Mouse (Mus musculus): ENCODE results near the gene Rassf8. TPM values are rescaled to one million over a fixed set of nuclear protein-coding genes. Genes with fewer than 3 reads are reported as not detected.
A peak's percentile ranks its signal among the peaks of the same experiment; 100 is the strongest.

Rassf8 gene
- polyA plus RNA-seq, 1 experiment from 2014 or later: 7.4 TPM

DNA sequence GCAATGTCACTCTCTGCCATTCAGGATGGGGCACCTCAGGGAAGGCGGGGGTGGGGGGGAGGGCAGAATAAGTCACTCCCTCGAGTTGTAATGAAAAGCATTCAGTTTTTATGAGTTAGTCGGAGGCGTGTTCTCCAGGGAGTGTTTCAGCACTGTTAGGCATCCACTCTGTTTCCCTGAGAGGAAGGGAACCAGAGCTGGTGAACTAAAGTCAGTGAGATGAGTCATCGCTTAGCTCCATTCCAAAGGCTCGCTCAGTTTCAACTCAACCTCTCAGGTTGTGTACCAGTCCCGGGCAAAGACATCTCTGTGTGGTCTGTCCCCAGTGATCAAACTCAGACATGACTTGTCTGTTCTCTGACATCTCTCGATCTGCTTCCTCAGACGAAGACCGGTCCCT, 20.7 kb upstream of the Rassf8 start:
- H3K36me3 ChIP-seq: no peaks in the 10 kb centered on the region
- H3K27me3 ChIP-seq (replicated peaks): no peaks in the 10 kb centered on the region
- no peak for ATAC-seq (ENCODE audit: extremely low read depth, insufficient number of reproducible peaks, low FRiP score, low TSS enrichment)
- WGBS: 61% methylated on average over 10 of the region's 10 CpGs
- peaks cover 5% of the 10 kb centered on the region; the same call in 1 of the 2 replicates for H3K4me1 ChIP-seq
- H3K4me3 ChIP-seq: no peak overlapping the region
- no peaks in the 10 kb centered on the region for H3K9me3 ChIP-seq
- H3K9ac ChIP-seq: no peak overlapping the region
- H3K27ac ChIP-seq (replicated peaks): no peak overlapping the region
- no peak overlapping the region for H3K4me2 ChIP-seq

DNA sequence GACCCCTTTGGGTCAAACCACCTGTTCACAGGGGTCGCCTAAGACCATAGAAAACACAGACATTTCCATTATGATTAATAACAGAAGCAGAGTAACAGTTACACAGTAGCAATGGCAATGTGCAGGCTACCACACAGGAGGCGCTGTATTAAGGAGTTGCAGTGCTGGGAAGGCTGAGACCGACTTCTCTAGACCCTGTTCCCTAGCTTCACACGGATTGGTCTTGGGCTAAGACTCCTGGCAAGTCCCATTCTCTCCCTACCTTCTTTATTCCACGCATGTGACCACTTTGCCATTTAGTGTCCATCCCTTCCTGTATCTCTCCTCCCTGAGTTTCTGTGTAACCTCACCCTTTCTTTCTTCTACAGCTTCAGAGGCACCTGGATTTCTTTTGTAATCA, 19.6 kb upstream of the Rassf8 start:
- 50% methylated on average over 5 of the region's 5 CpGs for WGBS
- Histone ChIP-seq H3K36me3 (no peaks in the 10 kb centered on the region), H3K4me2 (no peak overlapping the region), H3K4me1 (peaks cover 5% of the 10 kb centered on the region; the same call in 1 of the 2 replicates), H3K9ac (no peak overlapping the region), H3K9me3 (no peaks in the 10 kb centered on the region), H3K4me3 (no peak overlapping the region), H3K27ac (replicated peaks) (no peak overlapping the region), H3K27me3 (replicated peaks) (no peaks in the 10 kb centered on the region)
- ATAC-seq (ENCODE audit: extremely low read depth, insufficient number of reproducible peaks, low FRiP score, low TSS enrichment): no peak

DNA sequence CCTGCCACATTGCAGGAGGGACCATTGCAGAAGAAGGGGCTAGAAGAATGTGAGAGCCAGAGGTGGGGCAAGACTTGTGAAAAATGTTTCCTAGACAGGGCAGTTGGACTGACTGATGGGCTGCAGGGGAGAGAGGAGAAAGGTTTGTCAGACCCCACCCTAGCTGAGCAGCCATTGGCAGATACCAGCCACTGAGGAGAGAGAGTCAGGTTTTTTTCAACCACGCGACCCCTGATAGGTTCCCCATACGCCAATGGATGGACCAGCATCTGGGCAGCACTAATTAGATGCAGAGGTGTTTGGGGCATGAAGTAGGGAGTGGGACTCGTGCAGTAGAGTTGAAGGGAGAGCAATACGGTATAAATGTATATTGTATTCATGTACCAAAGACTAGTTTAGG, 13.7 kb upstream of the Rassf8 start:
- Histone ChIP-seq H3K27me3 (replicated peaks) (no peaks in the 10 kb centered on the region), H3K4me3 (no peak overlapping the region), H3K9me3 (no peaks in the 10 kb centered on the region), H3K9ac (no peak overlapping the region), H3K27ac (replicated peaks) (no peak overlapping the region), H3K4me2 (no peak overlapping the region), H3K4me1 (no peaks in the 10 kb centered on the region), H3K36me3 (no peaks in the 10 kb centered on the region)
- 68% methylated on average over 5 of the region's 5 CpGs for WGBS
- no peak for ATAC-seq (ENCODE audit: extremely low read depth, insufficient number of reproducible peaks, low FRiP score, low TSS enrichment)

DNA sequence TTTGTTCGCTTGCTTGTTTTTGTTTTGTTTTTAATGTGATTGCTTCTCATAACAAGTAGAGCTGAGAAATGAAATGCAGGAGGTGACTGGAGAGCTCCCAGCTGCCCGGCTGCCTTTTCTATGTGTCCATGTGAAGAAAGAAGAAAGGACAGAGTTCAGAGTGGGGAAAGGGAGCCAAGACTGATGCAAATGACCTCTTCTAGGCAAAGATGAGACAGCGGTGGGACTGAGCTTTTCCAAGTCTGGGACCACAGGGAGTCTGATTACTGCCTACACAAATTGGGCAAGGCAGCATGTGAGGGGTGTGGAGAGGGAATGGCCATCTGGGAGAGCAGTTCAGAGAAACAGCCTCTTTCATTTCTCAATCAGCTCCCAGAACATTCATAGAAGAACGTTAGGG, 13.3 kb upstream of the Rassf8 start:
- no peak overlapping the region for H3K27ac ChIP-seq (replicated peaks)
- 72% methylated on average over 4 of the region's 4 CpGs for WGBS
- no peak overlapping the region for H3K4me3 ChIP-seq
- no peak for ATAC-seq (ENCODE audit: extremely low read depth, insufficient number of reproducible peaks, low FRiP score, low TSS enrichment)
- no peak overlapping the region for H3K4me2 ChIP-seq
- H3K9ac ChIP-seq: no peak overlapping the region
- H3K9me3 ChIP-seq: no peaks in the 10 kb centered on the region
- H3K36me3 ChIP-seq: no peaks in the 10 kb centered on the region
- H3K4me1 ChIP-seq: no peaks in the 10 kb centered on the region
- no peaks in the 10 kb centered on the region for H3K27me3 ChIP-seq (replicated peaks)

DNA sequence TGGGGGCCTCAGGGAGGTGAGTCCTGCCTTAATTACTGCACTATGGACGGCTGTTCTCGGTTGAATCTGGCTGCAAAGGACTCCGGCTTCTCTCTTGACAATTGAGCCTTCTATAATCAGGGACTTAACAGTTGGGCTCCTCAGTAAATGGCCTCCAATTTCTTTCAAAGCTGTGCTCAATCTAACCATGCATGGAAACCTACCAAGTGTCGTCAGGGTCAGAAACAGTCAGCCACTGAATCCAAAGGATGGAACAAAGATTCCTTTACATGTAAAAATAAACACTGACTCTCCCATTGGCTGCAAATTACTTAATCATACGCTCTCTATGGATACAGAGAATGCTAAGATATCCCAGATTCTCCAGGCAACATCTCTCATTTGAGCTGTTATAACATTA, 12.6 kb upstream of the Rassf8 start:
- Histone ChIP-seq H3K27me3 (replicated peaks) (no peaks in the 10 kb centered on the region), H3K9me3 (no peaks in the 10 kb centered on the region), H3K36me3 (no peaks in the 10 kb centered on the region), H3K4me3 (no peak overlapping the region), H3K4me2 (no peak overlapping the region), H3K4me1 (no peaks in the 10 kb centered on the region), H3K9ac (no peak overlapping the region), H3K27ac (replicated peaks) (no peak overlapping the region)
- WGBS: 66% methylated on average over 5 of the region's 5 CpGs
- no peak for ATAC-seq (ENCODE audit: extremely low read depth, insufficient number of reproducible peaks, low FRiP score, low TSS enrichment)

DNA sequence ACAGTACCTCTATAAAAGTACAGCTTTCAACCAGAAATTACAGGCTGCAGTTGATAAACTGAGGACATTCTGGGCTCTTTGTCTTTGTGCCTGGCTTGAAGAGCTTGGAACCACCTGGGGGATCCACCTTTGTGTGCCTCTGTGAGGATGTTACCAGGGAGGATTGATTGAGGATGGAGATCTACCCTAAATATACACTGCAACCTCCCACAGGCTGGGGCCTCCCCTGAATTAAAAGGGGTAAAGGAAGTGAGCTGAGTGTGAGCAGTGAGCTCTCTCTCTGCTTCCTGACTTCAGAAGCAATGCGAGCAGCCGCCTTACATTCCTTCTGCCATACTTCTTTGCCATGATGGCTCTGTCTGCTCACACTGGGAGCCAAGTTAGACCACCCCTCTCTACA, 10.4 kb upstream of the Rassf8 start:
- Histone ChIP-seq H3K27me3 (replicated peaks) (no peaks in the 10 kb centered on the region), H3K4me3 (no peak overlapping the region), H3K4me1 (no peaks in the 10 kb centered on the region), H3K9me3 (no peaks in the 10 kb centered on the region), H3K27ac (replicated peaks) (no peak overlapping the region), H3K9ac (no peak overlapping the region), H3K4me2 (no peak overlapping the region), H3K36me3 (no peaks in the 10 kb centered on the region)
- ATAC-seq (ENCODE audit: extremely low read depth, insufficient number of reproducible peaks, low FRiP score, low TSS enrichment): no peak
- 63% methylated on average over 2 of the region's 2 CpGs for WGBS

DNA sequence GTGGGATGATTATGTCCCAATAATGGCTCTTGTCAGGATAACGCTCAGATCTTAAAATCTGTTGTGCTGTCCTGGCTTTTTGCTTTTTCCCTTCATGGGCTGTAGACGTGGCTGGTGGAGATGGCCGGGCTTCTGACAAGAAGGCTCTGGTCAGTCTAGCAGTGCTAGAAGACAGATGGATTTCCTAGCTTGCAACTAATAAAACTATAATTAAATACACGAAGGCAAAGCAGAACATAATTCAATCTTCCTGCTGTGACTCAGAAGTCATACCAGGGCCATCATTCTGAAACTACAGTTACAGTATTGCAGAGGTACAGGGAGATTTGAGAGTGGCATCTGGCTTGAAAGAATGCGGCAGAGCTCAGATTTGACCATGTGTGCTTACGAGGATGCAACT, 7.3 kb upstream of the Rassf8 start:
- H3K4me3 ChIP-seq: no peak overlapping the region
- H3K9me3 ChIP-seq: no peaks in the 10 kb centered on the region; the same call in 1 of the 2 replicates
- WGBS: 76% methylated on average over 6 of the region's 6 CpGs
- H3K9ac ChIP-seq: no peak overlapping the region
- H3K4me1 ChIP-seq: peaks cover 7% of the 10 kb centered on the region
- H3K4me2 ChIP-seq: no peak overlapping the region
- no peaks in the 10 kb centered on the region for H3K27me3 ChIP-seq (replicated peaks)
- ATAC-seq (ENCODE audit: extremely low read depth, insufficient number of reproducible peaks, low FRiP score, low TSS enrichment): no peak
- no peak overlapping the region for H3K27ac ChIP-seq (replicated peaks)
- no peaks in the 10 kb centered on the region for H3K36me3 ChIP-seq

DNA sequence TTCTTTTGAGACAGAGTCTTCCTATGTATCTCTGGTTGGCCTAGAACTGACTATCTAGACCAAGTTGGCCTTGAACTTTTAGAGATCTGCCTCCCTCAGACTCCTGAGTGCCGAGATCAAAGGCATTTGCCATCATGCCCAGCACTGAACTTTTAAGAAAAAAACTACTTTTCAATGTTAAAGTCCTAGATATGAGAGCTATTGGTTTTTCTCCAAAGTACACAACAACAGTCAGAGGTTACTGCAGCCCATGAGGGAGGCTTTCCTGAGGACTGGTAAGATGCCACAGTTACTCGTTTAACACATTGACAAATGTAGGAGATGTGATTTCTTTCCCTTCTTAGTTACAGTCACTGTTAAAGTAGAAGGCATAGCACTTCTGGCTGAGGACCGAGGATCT, 6.5 kb upstream of the Rassf8 start:
- no peaks in the 10 kb centered on the region for H3K36me3 ChIP-seq
- H3K4me3 ChIP-seq: no peak overlapping the region
- H3K27ac ChIP-seq (replicated peaks): no peak overlapping the region
- WGBS: 62% methylated on average over 3 of the region's 3 CpGs
- no peak overlapping the region for H3K9ac ChIP-seq
- H3K9me3 ChIP-seq: no peaks in the 10 kb centered on the region; the same call in 1 of the 2 replicates
- ATAC-seq (ENCODE audit: extremely low read depth, insufficient number of reproducible peaks, low FRiP score, low TSS enrichment): no peak
- no peak overlapping the region for H3K4me2 ChIP-seq
- H3K4me1 ChIP-seq: peaks cover 15% of the 10 kb centered on the region
- no peaks in the 10 kb centered on the region for H3K27me3 ChIP-seq (replicated peaks)

DNA sequence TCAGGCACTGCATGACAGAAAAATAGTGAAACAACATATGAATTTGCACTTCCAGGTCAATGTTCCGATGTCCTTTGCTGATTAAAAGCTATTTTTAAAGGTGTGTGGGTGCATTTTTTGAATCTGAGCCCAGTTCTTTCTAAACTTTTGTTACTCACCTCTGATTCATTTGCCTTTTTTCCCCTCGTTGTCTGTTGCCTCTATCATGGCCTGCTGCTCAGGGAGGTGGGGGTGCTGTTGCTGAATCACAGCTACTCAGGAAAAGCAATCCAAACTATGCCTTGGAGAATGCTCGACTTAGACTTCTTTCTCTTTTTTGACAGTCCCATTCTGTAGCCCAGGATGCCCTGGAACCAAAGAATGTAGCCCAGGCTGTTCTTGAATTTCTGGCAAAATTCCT, 1.3 kb upstream of the Rassf8 start:
- Histone ChIP-seq H3K27ac (replicated peaks) (peak overlapping the region; percentile 97), H3K9ac (0 out of 2 replicates have a peak overlapping the region, but pooled peaks have one; percentile 37), H3K4me3 (no peak overlapping the region), H3K9me3 (no peaks in the 10 kb centered on the region; the same call in 1 of the 2 replicates), H3K4me2 (peak overlapping the region; percentile 80), H3K36me3 (peaks cover 5% of the 10 kb centered on the region), H3K27me3 (replicated peaks) (no peaks in the 10 kb centered on the region), H3K4me1 (peaks cover 42% of the 10 kb centered on the region)
- ATAC-seq (ENCODE audit: extremely low read depth, insufficient number of reproducible peaks, low FRiP score, low TSS enrichment): no peak
- 29% methylated on average over 3 of the region's 3 CpGs for WGBS

DNA sequence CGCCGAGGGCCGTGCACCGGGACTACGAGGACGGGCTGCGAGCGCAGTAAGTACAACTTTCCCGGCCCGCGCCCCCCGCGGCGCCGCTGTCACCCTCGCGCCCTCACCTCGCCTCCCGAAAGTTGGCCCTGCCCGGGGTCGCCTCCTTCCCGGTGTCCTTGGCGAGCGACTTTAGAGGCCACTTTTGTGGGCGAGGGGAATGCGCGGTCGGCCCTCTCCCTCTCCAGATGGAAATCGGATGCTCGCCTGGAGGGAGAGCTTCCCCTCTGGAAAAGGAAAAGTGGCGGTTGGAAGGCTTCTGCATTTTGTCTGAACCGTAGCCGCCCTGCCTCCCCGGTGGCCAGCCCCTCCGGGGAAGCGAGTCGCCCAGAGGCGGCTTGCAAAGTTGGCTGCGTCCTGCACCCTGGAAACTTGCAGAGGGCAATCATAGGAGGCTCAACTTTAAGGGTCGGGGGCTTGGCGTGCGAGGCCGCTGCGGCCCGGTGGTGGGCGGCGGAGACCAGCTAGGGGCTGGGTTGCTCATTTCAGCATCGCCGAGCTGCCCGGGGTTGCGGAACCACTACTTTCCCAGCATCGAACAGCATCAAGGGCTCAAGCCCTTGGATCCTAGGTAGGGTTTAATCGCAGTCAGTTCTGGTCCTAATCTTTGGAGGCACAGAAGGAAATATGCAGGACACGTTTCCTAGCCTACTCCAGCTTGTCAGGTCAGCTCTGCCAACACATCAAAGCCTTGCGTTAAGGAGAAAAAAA, 548 bp downstream of the Rassf8 start:
- no peak for ATAC-seq (ENCODE audit: extremely low read depth, insufficient number of reproducible peaks, low FRiP score, low TSS enrichment)
- under 1% methylated on average over 55 of the region's 55 CpGs for WGBS
- H3K27me3 ChIP-seq (replicated peaks): no peaks in the 10 kb centered on the region

DNA sequence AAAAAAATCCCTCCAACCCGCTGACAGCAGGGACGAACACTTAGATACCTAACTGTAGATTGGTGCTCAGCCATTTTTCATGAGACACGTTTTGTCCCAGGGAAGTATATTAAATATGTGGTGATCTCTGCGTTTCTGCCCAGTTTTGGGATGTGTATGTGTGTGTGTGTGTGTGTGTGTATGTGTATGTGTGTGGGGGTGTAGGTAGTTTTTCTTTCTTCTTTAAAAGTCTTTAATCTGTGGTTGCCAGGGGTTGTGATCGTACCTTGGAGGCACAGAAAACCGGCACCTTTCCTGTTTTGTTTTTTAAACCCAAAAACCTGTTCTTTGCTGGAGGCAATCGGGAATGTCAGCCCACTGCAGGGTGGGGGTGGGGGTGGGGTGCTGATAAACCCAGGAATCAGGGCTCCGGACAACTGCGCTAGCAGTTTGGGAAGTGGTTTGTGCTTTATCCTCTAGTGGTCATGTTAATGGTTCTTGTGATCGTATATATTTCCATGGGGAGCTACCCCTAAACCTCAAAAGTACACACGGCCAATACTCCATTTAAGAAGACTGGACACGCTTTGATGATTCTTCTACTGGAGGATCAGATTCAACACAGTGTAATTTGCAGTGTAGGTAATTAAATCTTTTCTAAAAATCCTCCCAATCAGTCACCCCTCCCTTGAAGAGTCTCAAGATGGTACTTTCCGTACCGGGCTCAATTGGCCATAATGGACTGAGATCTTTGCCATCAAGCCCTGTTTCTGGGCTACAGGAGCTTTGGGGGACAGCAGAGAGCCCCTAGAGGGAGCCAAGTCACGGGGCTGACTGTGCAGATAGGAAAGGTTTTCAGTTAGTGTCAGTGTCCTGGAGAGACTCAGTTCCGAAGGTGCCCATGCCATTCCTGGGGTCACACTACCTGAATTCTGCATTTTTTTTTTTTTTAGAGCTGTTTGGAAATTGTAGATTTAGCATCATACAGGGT, 1.4 kb downstream of the Rassf8 start:
- Histone ChIP-seq H3K4me1 (peaks cover 58% of the 10 kb centered on the region), H3K9ac (peak overlapping the region; percentile 94), H3K4me2 (peak overlapping the region; percentile 80), H3K36me3 (peaks cover 15% of the 10 kb centered on the region), H3K4me3 (peak overlapping the region; percentile 88), H3K27me3 (replicated peaks) (no peaks in the 10 kb centered on the region), H3K27ac (replicated peaks) (peak overlapping the region; percentile 97), H3K9me3 (no peaks in the 10 kb centered on the region)
- 7% methylated on average over 16 of the region's 16 CpGs for WGBS
- no peak for ATAC-seq (ENCODE audit: extremely low read depth, insufficient number of reproducible peaks, low FRiP score, low TSS enrichment)

More for the DNA sequence above, 548 bp downstream of the Rassf8 start:
- no peaks in the 10 kb centered on the region for H3K9me3 ChIP-seq
- peaks cover 15% of the 10 kb centered on the region for H3K36me3 ChIP-seq
- peaks cover 50% of the 10 kb centered on the region for H3K4me1 ChIP-seq
- H3K4me3 ChIP-seq: peak overlapping the region; percentile 88
- H3K27ac ChIP-seq (replicated peaks): peak overlapping the region; percentile 97
- H3K4me2 ChIP-seq: peak overlapping the region; percentile 80
- H3K9ac ChIP-seq: peak overlapping the region; percentile 94
